Mouse (Mus musculus) small intestine, adult 2 months (tissue): ENCODE results near the gene Rdh12. TPM values are rescaled to one million over a fixed set of nuclear protein-coding genes. Genes with fewer than 3 reads are reported as not detected.

Experiments used
- H3K27ac ChIP-seq: fragments of 200-500 bp; 2 replicates; pipeline ENCODE4 v1.5.1; 2012; ENCODE audit warnings: low read depth, low read length, control low read depth, inconsistent platforms; ENCODE audit not compliant: insufficient read depth
- H3K27me3 ChIP-seq: fragments of 200-500 bp; 2 replicates; pipeline ENCODE4 v1.6.1; 2012; ENCODE audit warnings: mild to moderate bottlenecking, moderate library complexity, low read length, inconsistent platforms; ENCODE audit not compliant: control insufficient read depth, insufficient read depth
- H3K36me3 ChIP-seq: fragments of 200-500 bp; 2 replicates; pipeline ENCODE4 v1.6.1; 2012; ENCODE audit warnings: mild to moderate bottlenecking, low read length, control low read depth, inconsistent platforms; ENCODE audit not compliant: control insufficient read depth, insufficient read depth
- H3K4me1 ChIP-seq: fragments of 200-500 bp; 2 replicates; pipeline ENCODE4 v1.6.1; 2012; ENCODE audit warnings: low read length, inconsistent platforms, mixed read lengths; ENCODE audit not compliant: control insufficient read depth, insufficient read depth, insufficient read length
- H3K4me3 ChIP-seq: fragments of 200-500 bp; 2 replicates; pipeline ENCODE4 v1.5.1; 2012; ENCODE audit warnings: low read depth, mild to moderate bottlenecking, control low read depth, inconsistent platforms, low read length, moderate library complexity
- CTCF ChIP-seq: fragments of 200-500 bp; IDR thresholded peaks from 2 replicates; pipeline ENCODE4 v1.5.1; 2012; ENCODE audit warnings: low read depth, mild to moderate bottlenecking, control low read depth, inconsistent platforms, low read length, moderate library complexity, mixed read lengths; ENCODE audit not compliant: insufficient replicate concordance, insufficient read length; ENCODE audit errors: extremely low read depth
- POLR2A ChIP-seq: fragments of 200-500 bp; IDR thresholded peaks from 2 replicates; pipeline ENCODE4 v1.6.1; 2012; ENCODE audit warnings: low read depth, mild to moderate bottlenecking, control low read depth, inconsistent platforms, low read length, moderate library complexity
- WGBS: fragments of 180-500 bp; shearing (Covaris S2); methylation state at CpG from one replicate; pipeline ENCODE4 v1.1.7; 2018; 5-methylcytosine and 5-hydroxymethylcytosine counted together
- polyA plus RNA-seq: library from polyadenylated mRNA; depleted of rRNA; stranded (reverse); fragments of >200 nt; gene quantifications from 2 replicates; pipeline ENCODE4 v1.2.3, GENCODE M21; 2012

Rdh12 gene
- polyA plus RNA-seq, 1 experiment: 0.47 TPM

DNA sequence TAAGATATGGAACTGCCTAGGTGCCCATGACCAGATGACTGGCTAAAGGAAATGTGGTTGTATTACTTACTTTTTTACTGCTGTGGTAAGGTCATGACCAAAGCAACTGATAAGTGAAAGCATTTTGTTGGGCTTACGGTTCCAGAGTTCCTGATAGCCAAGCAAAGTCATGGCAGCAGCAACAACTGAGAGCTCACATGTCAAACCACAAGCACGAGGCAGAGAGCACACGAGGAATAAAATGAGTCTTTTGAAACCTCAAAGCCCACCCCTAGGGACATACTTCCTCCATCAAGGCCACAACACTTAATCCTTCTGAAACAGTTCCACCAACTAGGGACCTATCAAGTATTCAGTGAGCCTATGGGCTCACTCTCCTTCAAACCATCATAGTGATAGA lies 6.8 kb upstream of the Rdh12 start:
- Histone ChIP-seq H3K27ac (no peak overlapping the region), H3K27me3 (no peaks in the 10 kb centered on the region; the same call in 1 of the 2 replicates), H3K4me1 (no peaks in the 10 kb centered on the region), H3K36me3 (no peaks in the 10 kb centered on the region), H3K4me3 (no peak overlapping the region)
- TF ChIP-seq POLR2A: no peak
- TF ChIP-seq CTCF: no peak
- WGBS: 45% methylated on average over 3 of the region's 3 CpGs

DNA sequence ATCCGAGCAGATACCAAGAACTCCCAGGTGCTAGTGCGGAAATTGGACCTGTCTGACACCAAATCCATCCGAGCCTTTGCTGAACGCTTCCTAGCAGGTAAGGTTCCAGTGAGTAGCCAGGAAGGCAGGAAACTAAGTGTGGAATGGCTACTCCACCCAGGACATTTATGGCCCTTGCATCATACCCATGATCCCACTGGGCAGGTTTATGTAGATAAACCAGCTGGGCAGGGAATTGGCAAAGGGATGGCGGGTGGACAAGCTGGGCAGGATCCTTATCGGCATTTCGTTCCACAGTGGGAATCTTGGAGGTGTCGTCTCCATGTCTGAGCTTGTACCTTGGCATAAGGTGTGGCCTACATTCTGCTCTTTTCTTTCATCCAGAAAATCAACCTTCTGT lies 2.7 kb downstream of the Rdh12 start:
- H3K27ac ChIP-seq: peak overlapping the region; percentile 64; the same call in 1 of the 2 replicates
- H3K4me1 ChIP-seq: peaks cover 6% of the 10 kb centered on the region; the same call in 1 of the 2 replicates
- peak overlapping the region; percentile 15; the same call in 1 of the 2 replicates for H3K4me3 ChIP-seq
- WGBS: 42% methylated on average over 8 of the region's 8 CpGs
- H3K36me3 ChIP-seq: no peaks in the 10 kb centered on the region
- H3K27me3 ChIP-seq: no peaks in the 10 kb centered on the region
- TF ChIP-seq CTCF: no peak
- TF ChIP-seq POLR2A: no peak

DNA sequence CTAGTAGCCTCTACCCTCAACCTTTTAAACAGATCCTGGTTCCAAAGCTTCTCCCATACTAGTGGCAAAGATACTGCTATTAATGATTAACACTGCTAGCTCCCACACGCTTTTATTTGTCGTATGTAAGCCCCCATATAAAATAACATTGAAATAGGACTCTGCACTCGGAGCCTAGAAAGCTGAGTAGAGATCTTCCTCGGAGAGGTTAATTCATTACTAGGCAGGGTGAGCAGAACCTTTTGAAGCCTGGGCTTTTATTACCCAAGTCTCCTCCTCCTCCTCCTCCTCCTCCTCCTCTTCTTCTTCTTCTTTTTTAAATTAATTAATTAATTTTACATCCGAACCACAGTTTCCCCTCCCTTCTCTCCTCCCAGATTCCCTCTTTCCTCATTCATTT lies 8.8 kb downstream of the Rdh12 start:
- TF ChIP-seq POLR2A (no peak), CTCF (no peak)
- Histone ChIP-seq H3K4me1 (no peaks in the 10 kb centered on the region), H3K27me3 (no peaks in the 10 kb centered on the region), H3K27ac (no peak overlapping the region), H3K36me3 (no peaks in the 10 kb centered on the region), H3K4me3 (no peak overlapping the region)
- 25% methylated on average over 5 of the region's 5 CpGs for WGBS

DNA sequence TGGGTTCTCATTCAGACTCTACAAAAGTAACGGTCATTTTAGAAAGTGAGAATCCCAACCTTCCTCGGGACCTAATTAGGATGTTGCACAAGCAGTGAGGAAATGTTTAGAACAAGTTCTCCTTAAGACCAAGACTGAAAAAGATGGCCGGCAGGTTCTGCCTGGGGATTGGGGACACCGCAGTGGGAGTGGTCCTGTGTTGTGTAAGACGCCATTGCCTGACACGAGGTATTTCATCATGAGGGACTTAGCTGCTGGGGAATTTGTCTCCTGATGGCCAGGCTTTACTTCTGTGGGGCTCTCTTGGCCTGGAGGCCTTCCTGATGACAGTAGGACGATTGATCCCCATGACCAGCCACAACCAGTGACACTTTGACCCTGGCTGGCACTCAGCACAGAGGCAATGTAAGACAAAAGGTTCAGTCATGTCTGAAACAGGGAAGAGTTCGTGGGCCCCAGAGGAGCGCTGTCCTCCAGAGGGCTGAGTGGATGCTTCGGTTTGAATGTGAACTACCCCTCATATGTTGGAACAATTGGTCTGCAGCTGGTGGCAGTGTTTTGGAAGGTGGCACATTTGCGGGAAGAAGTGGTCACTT lies 26.9 kb downstream of the Rdh12 start:
- H3K36me3 ChIP-seq: peaks cover 53% of the 10 kb centered on the region
- WGBS: 91% methylated on average over 11 of the region's 11 CpGs
- no peak overlapping the region for H3K4me3 ChIP-seq
- no peaks in the 10 kb centered on the region for H3K27me3 ChIP-seq
- TF ChIP-seq POLR2A (no peak), CTCF (no peak)
- H3K4me1 ChIP-seq: no peaks in the 10 kb centered on the region
- no peak overlapping the region for H3K27ac ChIP-seq

DNA sequence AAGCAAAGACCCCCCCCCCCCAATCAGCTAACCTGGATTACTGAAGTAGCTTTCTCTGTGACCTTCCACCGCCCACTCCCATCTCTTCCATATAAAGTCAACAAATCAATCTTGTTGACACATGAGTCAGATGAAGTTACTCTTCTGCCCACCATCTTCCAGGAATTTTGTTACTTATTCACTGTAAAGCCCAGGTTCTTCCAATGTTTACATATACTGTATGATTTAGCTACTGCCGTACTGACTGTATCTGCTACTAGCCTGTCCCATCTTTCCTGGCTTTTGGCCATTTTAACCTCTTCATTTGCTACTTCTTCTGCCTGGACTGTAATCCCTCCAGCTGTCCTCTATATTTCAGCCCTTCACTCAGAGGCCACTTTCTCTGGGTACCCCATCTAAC lies 33.3 kb downstream of the Rdh12 start:
- WGBS: 83% methylated on average over 2 of the region's 2 CpGs

DNA sequence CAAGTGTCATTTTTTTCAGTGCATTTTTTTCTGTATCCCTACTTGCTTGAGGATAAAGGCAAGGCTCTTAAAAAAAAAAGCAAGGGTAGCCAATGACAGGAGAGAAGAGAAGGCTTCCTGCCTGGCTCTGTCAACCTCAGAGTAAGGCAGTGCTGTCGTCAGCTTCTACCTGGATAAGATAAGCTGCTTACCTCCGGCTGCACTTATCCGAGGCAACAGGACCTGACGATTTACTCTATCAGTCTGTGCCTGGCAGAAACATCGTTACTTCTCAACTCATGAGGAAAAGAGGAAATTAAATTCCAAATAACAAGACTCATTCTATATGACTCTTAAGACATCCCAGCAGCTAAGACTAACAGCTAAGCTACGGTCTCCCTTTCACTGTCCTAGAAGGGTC lies 34.2 kb downstream of the Rdh12 start:
- Histone ChIP-seq H3K27me3 (no peaks in the 10 kb centered on the region), H3K27ac (no peak overlapping the region), H3K4me1 (no peaks in the 10 kb centered on the region), H3K4me3 (no peak overlapping the region), H3K36me3 (peaks cover 78% of the 10 kb centered on the region)
- TF ChIP-seq CTCF (no peak), POLR2A (no peak)
- 86% methylated on average over 6 of the region's 6 CpGs for WGBS

More for the DNA sequence above, 33.3 kb downstream of the Rdh12 start:
- no peak overlapping the region for H3K4me3 ChIP-seq
- H3K4me1 ChIP-seq: no peaks in the 10 kb centered on the region
- H3K27ac ChIP-seq: no peak overlapping the region
- H3K27me3 ChIP-seq: no peaks in the 10 kb centered on the region
- TF ChIP-seq CTCF: no peak
- TF ChIP-seq POLR2A: no peak
- H3K36me3 ChIP-seq: peaks cover 83% of the 10 kb centered on the region

DNA sequence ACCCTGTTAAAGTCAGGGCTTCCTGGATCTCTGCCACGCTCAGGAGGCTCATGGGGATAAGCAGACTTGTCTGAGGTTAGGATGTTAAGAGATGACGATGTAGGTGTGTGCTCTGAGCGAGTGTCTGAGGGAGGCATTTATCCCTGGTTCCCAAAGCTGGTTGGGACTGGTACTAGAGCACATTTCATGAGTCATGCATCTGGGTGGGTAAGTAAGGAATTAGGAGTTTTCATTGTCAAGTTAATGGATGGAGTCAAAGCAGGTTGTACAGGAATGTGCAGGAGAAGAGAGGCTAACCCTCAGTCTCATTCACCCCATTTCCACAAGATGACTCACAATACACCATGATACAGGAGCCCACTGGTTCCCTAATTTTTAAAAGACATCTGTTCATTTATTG lies 39.4 kb downstream of the Rdh12 start:
- Histone ChIP-seq H3K27ac (no peak overlapping the region), H3K27me3 (no peaks in the 10 kb centered on the region), H3K4me1 (no peaks in the 10 kb centered on the region), H3K4me3 (no peak overlapping the region), H3K36me3 (peaks cover 69% of the 10 kb centered on the region)
- WGBS: 92% methylated on average over 3 of the region's 3 CpGs
- TF ChIP-seq POLR2A (no peak), CTCF (no peak)
